Mouse (Mus musculus): ENCODE measurements around the gene Erv3. TPM values are rescaled to one million over a fixed set of nuclear protein-coding genes. Genes with fewer than 3 reads are reported as not detected.

Erv3 gene
- polyA plus RNA-seq, 1 experiment from 2014 or later = not detected

Other genes with a start within 250 kb of the Erv3 start
- 65.5 and 70.1 TPM in 2 replicates for gene Prnp, start 50.2 kb upstream of the Erv3 start, polyA plus RNA-seq (2014; fragmentation: Nextera tagmentation; extraction: Ambion mirVana)
- gene Prn, start 50.2 kb upstream of the Erv3 start, polyA plus RNA-seq (2014; fragmentation: Nextera tagmentation; extraction: Ambion mirVana) = not detected in 2 replicates
- gene Prnd, start 91.1 kb upstream of the Erv3 start, polyA plus RNA-seq (2014; fragmentation: Nextera tagmentation; extraction: Ambion mirVana) = 49.9 and 50.9 TPM in 2 replicates
- 13.6 and 13.8 TPM in 2 replicates for gene Rassf2, start 170.5 kb upstream of the Erv3 start, polyA plus RNA-seq (2014; fragmentation: Nextera tagmentation; extraction: Ambion mirVana)